Mouse (Mus musculus) hindbrain, embryonic 10.5 days (tissue): ENCODE measurements at regions not wholly inside any gene's neighbourhood (a gene's known extent, or its start where the extent isn't known, plus 50 kb on each side); places are given as distances from the start of the nearest gene placed in this dataset.

Experiments used
- DNase-seq: peaks from one replicate; pipeline ENCODE4 v3.0.0-alpha.2; 2017; ENCODE audit warnings: low spot score
- H3K27ac ChIP-seq: fragments of 300-500 bp; sonication (generic); 2 replicates; pipeline ENCODE4 v1.5.1; 2016; ENCODE audit warnings: mild to moderate bottlenecking, moderate library complexity
- H3K27me3 ChIP-seq: fragments of 300-500 bp; sonication (generic); 2 replicates; pipeline ENCODE4 v1.6.1; 2016; ENCODE audit warnings: mild to moderate bottlenecking; ENCODE audit not compliant: poor library complexity, insufficient read depth, severe bottlenecking
- H3K36me3 ChIP-seq: fragments of 300-500 bp; sonication (generic); 2 replicates; pipeline ENCODE4 v1.6.1; 2016; ENCODE audit warnings: mild to moderate bottlenecking, moderate library complexity
- H3K4me1 ChIP-seq: fragments of 300-500 bp; sonication (generic); replicated peaks from 2 replicates; pipeline ENCODE4 v1.6.1; 2016; ENCODE audit warnings: mild to moderate bottlenecking
- H3K4me3 ChIP-seq: fragments of 300-500 bp; sonication (generic); 2 replicates; pipeline ENCODE4 v1.5.1; 2016; ENCODE audit warnings: mild to moderate bottlenecking, moderate library complexity
- H3K9me3 ChIP-seq: fragments of 300-500 bp; sonication (generic); 2 replicates; pipeline ENCODE4 v1.6.1; 2016; ENCODE audit warnings: mild to moderate bottlenecking, moderate library complexity
- WGBS: fragments of 180-500 bp; shearing (Covaris S2); methylation state at CpG from one replicate; pipeline ENCODE4 v1.1.7; 2016; 5-methylcytosine and 5-hydroxymethylcytosine counted together

DNA sequence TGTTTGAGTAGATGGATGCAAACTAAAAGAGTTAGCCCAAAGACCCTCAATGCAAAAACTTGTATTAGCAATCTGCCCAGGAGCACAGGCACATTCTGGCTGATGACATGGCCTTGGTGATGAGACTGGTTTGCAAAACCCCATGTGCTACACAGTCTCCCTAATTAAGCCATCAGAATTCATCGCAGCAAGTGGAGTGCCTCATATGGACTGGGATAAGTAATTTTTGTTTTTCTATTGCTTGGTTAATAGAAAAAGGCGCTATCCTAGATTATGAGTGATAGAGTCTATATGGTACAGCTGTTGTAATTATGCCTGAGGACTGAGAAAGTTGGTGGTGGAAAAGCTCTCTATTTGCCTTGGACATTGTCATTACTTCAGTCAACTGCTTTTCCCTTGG is 155.2 kb upstream of the Robo1 start:
- Histone ChIP-seq H3K27ac (no peak overlapping the region), H3K27me3 (no peaks in the 10 kb centered on the region), H3K4me1 (peaks cover 5% of the 10 kb centered on the region), H3K36me3 (no peaks in the 10 kb centered on the region), H3K4me3 (no peak overlapping the region), H3K9me3 (no peaks in the 10 kb centered on the region)
- no peak for DNase-seq
- WGBS: 81% methylated on average over 2 of the region's 2 CpGs

DNA sequence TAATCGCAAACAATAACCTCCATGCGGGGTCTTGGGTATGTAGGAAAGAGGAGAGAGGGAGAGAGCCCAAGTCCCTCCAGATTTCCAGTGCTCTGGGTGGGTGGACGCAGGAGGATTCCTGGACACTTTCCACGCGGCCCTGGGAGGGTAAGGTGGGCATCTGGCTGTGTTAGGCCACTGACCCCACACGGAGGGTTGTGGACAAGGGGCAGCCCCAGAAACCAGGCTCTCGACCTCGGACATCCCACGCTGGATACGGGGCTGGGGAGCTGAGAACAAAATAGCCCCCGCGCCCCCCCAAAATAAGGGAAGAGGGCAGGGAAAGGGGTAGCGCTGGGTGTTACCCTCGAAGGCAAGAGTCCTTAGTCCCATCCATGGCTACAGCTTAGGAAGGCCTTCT is 150.2 kb upstream of the Robo1 start:
- H3K27ac ChIP-seq: no peak overlapping the region
- no peak overlapping the region for H3K4me3 ChIP-seq
- no peaks in the 10 kb centered on the region for H3K36me3 ChIP-seq
- H3K9me3 ChIP-seq: no peaks in the 10 kb centered on the region
- DNase-seq: no peak
- no peaks in the 10 kb centered on the region for H3K27me3 ChIP-seq
- WGBS: 92% methylated on average over 14 of the region's 14 CpGs
- H3K4me1 ChIP-seq: peaks cover 3% of the 10 kb centered on the region

GRCm38 (mm10) chr16:72159411-72159810 is 148.7 kb upstream of the Robo1 start:
- Histone ChIP-seq H3K4me3 (no peak overlapping the region), H3K27ac (no peak overlapping the region), H3K27me3 (no peaks in the 10 kb centered on the region), H3K36me3 (no peaks in the 10 kb centered on the region), H3K4me1 (no peaks in the 10 kb centered on the region), H3K9me3 (no peaks in the 10 kb centered on the region)
- no peak for DNase-seq
- WGBS: 80% methylated on average over 4 of the region's 4 CpGs

GRCm38 (mm10) chr16:72175727-72176126 is 132.4 kb upstream of the Robo1 start:
- H3K36me3 ChIP-seq: no peaks in the 10 kb centered on the region

GRCm38 (mm10) chr16:72194320-72194719 is 113.8 kb upstream of the Robo1 start:
- no peaks in the 10 kb centered on the region for H3K36me3 ChIP-seq

More at GRCm38 (mm10) chr16:72175727-72176126, 132.4 kb upstream of the Robo1 start:
- no peaks in the 10 kb centered on the region for H3K4me1 ChIP-seq
- no peaks in the 10 kb centered on the region for H3K9me3 ChIP-seq
- no peaks in the 10 kb centered on the region for H3K27me3 ChIP-seq
- H3K27ac ChIP-seq: no peak overlapping the region
- DNase-seq: no peak
- WGBS: 90% methylated on average over 5 of the region's 5 CpGs
- H3K4me3 ChIP-seq: no peak overlapping the region

DNA sequence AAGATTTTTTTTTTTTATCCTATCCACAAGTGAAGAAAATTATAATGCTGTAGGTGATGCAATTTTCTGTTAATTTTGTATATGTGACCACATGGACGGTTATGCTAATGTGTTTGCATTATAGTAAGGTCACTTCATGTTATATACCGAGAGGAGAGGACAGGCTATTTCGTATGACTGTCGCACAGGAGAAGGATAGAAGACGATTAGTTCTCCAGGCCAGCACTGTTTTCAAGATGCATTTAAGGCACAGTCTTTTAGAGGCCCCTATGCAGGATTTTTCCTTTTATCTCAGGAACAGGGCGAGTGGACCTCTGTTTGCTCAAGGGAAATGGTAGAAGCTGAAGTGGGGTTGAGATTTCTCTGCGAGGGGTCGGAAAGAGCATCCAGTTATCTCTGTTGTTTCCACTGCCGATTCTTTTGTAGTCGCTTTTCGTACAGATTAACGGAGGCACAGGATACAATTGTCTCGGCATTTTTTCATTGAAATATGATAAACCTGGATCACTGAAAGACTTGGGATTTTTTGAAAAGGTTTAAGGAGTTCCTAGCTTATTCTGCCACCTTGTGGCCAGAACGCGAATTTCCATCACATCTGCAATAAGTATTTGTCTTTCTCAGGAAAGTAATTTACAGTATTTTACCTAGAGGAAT is 92.6 kb upstream of the Robo1 start:
- Histone ChIP-seq H3K36me3 (no peaks in the 10 kb centered on the region), H3K27ac (no peak overlapping the region), H3K9me3 (no peaks in the 10 kb centered on the region), H3K4me1 (peaks cover 3% of the 10 kb centered on the region; the same call in 1 of the 2 replicates), H3K4me3 (peak overlapping the region; percentile 26; the same call in 1 of the 2 replicates), H3K27me3 (no peaks in the 10 kb centered on the region)
- WGBS: 44% methylated on average over 15 of the region's 15 CpGs
- peak; percentile 47 for DNase-seq

More at GRCm38 (mm10) chr16:72194320-72194719, 113.8 kb upstream of the Robo1 start:
- Histone ChIP-seq H3K27ac (no peak overlapping the region), H3K9me3 (no peaks in the 10 kb centered on the region), H3K4me1 (peaks cover 10% of the 10 kb centered on the region), H3K27me3 (no peaks in the 10 kb centered on the region), H3K4me3 (no peak overlapping the region)
- DNase-seq: no peak
- WGBS: 3% methylated on average over 1 of the region's 1 CpGs

DNA sequence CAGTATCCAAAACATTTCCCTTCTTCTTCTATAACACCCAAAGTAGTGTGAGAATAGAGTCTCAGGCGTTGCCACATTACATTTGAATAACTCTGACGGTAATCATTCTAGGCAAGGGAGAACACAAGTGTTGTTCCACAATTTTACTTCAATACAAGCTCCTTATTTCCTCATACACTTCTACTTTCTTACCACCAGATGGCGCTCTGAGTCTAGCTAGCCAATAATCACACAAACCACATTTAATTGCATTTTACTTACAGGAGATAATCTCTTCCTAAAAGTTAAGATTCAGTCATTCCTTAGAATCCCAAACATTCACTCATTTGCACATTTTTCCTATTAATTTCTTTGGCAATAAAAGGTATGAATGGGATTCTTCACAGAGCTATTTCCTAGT is 90.1 kb upstream of the Robo1 start:
- Histone ChIP-seq H3K9me3 (no peaks in the 10 kb centered on the region), H3K27me3 (no peaks in the 10 kb centered on the region), H3K4me1 (peaks cover 10% of the 10 kb centered on the region; the same call in 1 of the 2 replicates), H3K36me3 (no peaks in the 10 kb centered on the region), H3K4me3 (no peak overlapping the region), H3K27ac (no peak overlapping the region)
- no peak for DNase-seq
- 5% methylated on average over 3 of the region's 3 CpGs for WGBS

DNA sequence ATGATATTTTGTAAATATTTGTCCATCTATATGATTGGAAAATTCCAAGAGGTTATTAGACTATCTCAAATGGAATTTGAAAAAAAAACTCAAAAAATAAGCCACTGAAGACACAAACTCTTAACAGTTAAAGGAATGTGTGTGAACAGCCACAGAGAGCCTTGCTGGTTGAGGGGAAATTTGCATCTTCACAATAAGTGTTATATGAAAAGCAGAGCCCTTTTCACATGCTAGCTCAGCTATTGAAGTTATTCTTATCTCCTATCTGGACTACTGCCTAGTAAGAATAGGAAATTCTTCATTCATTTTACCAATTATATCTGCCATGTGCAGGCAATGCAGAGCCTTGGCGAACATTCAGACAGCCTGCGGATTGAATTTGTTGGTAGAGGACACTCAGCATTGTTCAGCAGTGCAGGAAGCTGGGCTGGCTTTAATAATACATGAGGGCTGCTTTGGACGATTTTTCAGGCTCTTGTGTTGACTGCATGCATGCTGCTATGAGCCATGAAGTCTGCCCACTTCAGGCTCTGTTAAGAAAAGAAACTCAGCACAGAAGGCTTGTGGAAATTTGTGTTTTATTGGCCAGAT is 86.1 kb upstream of the Robo1 start:
- no peaks in the 10 kb centered on the region for H3K36me3 ChIP-seq
- H3K27me3 ChIP-seq: 0 out of 2 replicates have a peak, but pooled peaks cover 7% of the 10 kb centered on the region
- 31% methylated on average over 3 of the region's 3 CpGs for WGBS
- no peaks in the 10 kb centered on the region for H3K9me3 ChIP-seq
- peaks cover 15% of the 10 kb centered on the region for H3K4me1 ChIP-seq
- no peak overlapping the region for H3K4me3 ChIP-seq
- H3K27ac ChIP-seq: peak overlapping the region; percentile 41
- peak; percentile 31 for DNase-seq

DNA sequence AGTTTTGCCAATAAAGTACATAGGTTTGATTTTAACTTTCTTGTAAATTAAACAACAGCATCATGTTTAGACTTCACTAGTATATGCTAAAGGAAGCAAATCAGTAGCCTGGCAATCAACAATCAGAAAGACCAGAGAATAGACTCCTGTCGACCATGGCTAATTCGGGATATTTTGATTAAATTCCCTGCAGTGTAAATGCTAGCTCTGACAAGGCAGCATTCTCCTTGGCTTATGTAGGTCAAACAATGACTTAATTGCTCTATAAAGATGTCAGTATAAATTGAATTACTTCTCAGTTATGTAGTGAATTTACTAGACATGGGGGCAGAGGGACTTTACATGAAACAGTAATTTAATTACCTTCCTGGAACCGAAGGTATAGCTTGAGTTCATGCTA is 84.2 kb upstream of the Robo1 start:
- H3K4me3 ChIP-seq: no peak overlapping the region
- H3K36me3 ChIP-seq: no peaks in the 10 kb centered on the region
- 55% methylated on average over 3 of the region's 3 CpGs for WGBS
- 0 out of 2 replicates have a peak, but pooled peaks cover 7% of the 10 kb centered on the region for H3K27me3 ChIP-seq
- H3K9me3 ChIP-seq: no peaks in the 10 kb centered on the region
- H3K4me1 ChIP-seq: peaks cover 15% of the 10 kb centered on the region
- no peak overlapping the region for H3K27ac ChIP-seq
- DNase-seq: no peak

- H3K4me3 ChIP-seq: no peak overlapping the region
- H3K27me3 ChIP-seq: 0 out of 2 replicates have a peak, but pooled peaks cover 7% of the 10 kb centered on the region
- H3K36me3 ChIP-seq: no peaks in the 10 kb centered on the region
- H3K4me1 ChIP-seq: peaks cover 15% of the 10 kb centered on the region
- H3K27ac ChIP-seq: no peak overlapping the region
- 89% methylated on average over 4 of the region's 4 CpGs for WGBS
- DNase-seq: no peak
- H3K9me3 ChIP-seq: no peaks in the 10 kb centered on the region
Measured at GRCm38 (mm10) chr16:72225157-72225880, 82.8 kb upstream of the Robo1 start.

GRCm38 (mm10) chr16:72234366-72234765 is 73.7 kb upstream of the Robo1 start:
- no peak for DNase-seq
- Histone ChIP-seq H3K9me3 (no peaks in the 10 kb centered on the region), H3K4me3 (no peak overlapping the region), H3K27me3 (no peaks in the 10 kb centered on the region), H3K36me3 (no peaks in the 10 kb centered on the region), H3K27ac (no peak overlapping the region), H3K4me1 (no peaks in the 10 kb centered on the region)
- 33% methylated on average over 1 of the region's 1 CpGs for WGBS

DNA sequence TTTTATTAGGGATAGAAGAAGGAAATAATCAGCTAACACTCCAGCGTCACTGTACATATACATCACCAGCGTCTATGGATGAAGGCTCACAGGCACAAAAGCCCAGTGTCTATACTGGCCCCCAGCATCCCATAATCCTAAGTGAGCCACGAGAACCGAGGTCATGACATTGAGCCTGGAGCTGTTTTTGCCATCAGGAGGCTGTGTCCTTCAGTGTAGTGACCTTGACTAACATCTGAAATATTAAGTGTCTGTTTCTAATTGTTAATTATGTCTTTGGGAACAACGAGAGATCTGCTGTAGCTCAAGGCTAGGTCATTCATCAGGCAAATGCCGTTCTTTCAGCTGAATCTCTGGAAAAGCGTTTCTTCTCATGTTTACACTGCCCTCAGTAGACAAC is 68.5 kb upstream of the Robo1 start:
- no peaks in the 10 kb centered on the region for H3K36me3 ChIP-seq
- H3K4me1 ChIP-seq: peaks cover 6% of the 10 kb centered on the region
- no peak for DNase-seq
- WGBS: 75% methylated on average over 7 of the region's 7 CpGs
- no peak overlapping the region for H3K4me3 ChIP-seq
- H3K9me3 ChIP-seq: no peaks in the 10 kb centered on the region
- no peaks in the 10 kb centered on the region for H3K27me3 ChIP-seq
- no peak overlapping the region for H3K27ac ChIP-seq

DNA sequence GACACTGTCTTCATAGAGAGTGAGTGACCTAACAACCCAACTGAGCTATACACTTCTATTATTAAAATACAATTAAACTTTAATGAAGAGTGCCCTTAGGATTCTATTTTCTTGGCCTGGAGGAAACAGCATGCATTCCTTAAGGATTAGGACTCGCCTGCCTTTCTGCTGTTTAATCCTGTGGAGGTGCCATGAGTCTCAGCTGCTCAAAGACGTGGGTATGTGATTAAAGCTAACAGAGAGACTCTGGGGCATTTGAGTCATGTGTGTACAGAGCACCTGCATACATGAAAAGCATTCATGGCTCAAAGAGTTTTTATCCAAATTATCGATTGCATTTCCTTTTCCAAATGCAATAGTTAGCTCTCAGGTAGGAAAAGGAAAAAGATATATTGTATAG is 51.7 kb upstream of the Robo1 start:
- H3K4me3 ChIP-seq: no peak overlapping the region
- no peaks in the 10 kb centered on the region for H3K36me3 ChIP-seq
- DNase-seq: no peak
- no peaks in the 10 kb centered on the region for H3K9me3 ChIP-seq
- H3K27ac ChIP-seq: no peak overlapping the region
- H3K27me3 ChIP-seq: no peaks in the 10 kb centered on the region
- H3K4me1 ChIP-seq: no peaks in the 10 kb centered on the region
- 65% methylated on average over 3 of the region's 3 CpGs for WGBS
